Mouse (Mus musculus): ENCODE results near the gene Elovl2. TPM values are rescaled to one million over a fixed set of nuclear protein-coding genes. Genes with fewer than 3 reads are reported as not detected.
A peak's percentile ranks its signal among the peaks of the same experiment; 100 is the strongest.

The Elovl2 gene
- polyA plus RNA-seq, 1 experiment from 2014 or later, result 6.9 TPM

GRCm38 (mm10) chr13:41228060-41228459 is 7.9 kb upstream of the Elovl2 start:
- Histone ChIP-seq H3K27ac (ENCODE audit: low read length) (no peak overlapping the region), H3K9ac (replicated peaks; ENCODE audit: low read depth, low read length) (no peak overlapping the region), H3K4me1 (ENCODE audit: control insufficient read depth, insufficient read depth, low read length) (no peaks in the 10 kb centered on the region), H3K36me3 (ENCODE audit: control insufficient read depth, insufficient read depth, low read length) (no peaks in the 10 kb centered on the region), H3K4me2 (replicated peaks; ENCODE audit: low read depth, low read length) (no peak overlapping the region), H3K4me3 (ENCODE audit: low read depth, low read length) (no peak overlapping the region), H3K27me3 (ENCODE audit: control insufficient read depth, insufficient read depth, low read length) (no peaks in the 10 kb centered on the region), H3K9me3 (ENCODE audit: control insufficient read depth, low read depth, low read length) (no peaks in the 10 kb centered on the region)
- 81% methylated on average over 5 of the region's 5 CpGs for WGBS
- no peak for ATAC-seq (ENCODE audit: insufficient number of reproducible peaks, insufficient read depth, low FRiP score, low read depth)

DNA sequence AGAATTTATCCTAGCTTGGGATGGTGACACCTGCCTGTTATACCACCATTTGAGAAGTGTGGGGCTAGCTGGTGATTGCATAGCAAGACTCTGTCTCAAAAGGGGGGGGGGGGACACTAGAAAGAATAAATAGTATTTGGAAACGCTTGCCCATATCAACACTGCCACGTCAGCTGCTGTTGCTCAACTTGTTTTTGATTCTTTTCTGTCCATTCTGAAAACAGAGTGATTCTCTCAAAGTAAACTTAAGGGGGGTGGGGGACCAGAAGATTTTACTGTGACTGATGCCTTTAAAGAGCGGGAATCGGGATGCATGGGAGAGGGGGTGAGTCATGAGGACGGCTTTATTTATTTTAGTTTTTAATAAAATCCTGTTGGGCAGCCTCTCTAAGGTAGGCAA is 6.3 kb upstream of the Elovl2 start:
- Histone ChIP-seq H3K36me3 (ENCODE audit: control insufficient read depth, insufficient read depth, low read length) (no peaks in the 10 kb centered on the region), H3K4me1 (ENCODE audit: control insufficient read depth, insufficient read depth, low read length) (no peaks in the 10 kb centered on the region), H3K27me3 (ENCODE audit: control insufficient read depth, insufficient read depth, low read length) (no peaks in the 10 kb centered on the region), H3K27ac (ENCODE audit: low read length) (no peak overlapping the region), H3K4me2 (replicated peaks; ENCODE audit: low read depth, low read length) (no peak overlapping the region), H3K9me3 (ENCODE audit: control insufficient read depth, low read depth, low read length) (no peaks in the 10 kb centered on the region), H3K9ac (replicated peaks; ENCODE audit: low read depth, low read length) (no peak overlapping the region), H3K4me3 (ENCODE audit: low read depth, low read length) (no peak overlapping the region)
- no peak for ATAC-seq (ENCODE audit: insufficient number of reproducible peaks, insufficient read depth, low FRiP score, low read depth)
- 49% methylated on average over 5 of the region's 5 CpGs for WGBS

- 1% methylated on average over 36 of the region's 39 CpGs for WGBS
- Histone ChIP-seq H3K4me1 (ENCODE audit: control insufficient read depth, insufficient read depth, low read length) (no peaks in the 10 kb centered on the region), H3K4me2 (replicated peaks; ENCODE audit: low read depth, low read length) (peak overlapping the region; percentile 57), H3K4me3 (ENCODE audit: low read depth, low read length) (peak overlapping the region; percentile 57), H3K9me3 (ENCODE audit: control insufficient read depth, low read depth, low read length) (peaks cover 4% of the 10 kb centered on the region; the same call in 1 of the 2 replicates), H3K36me3 (ENCODE audit: control insufficient read depth, insufficient read depth, low read length) (no peaks in the 10 kb centered on the region), H3K9ac (replicated peaks; ENCODE audit: low read depth, low read length) (peak overlapping the region; percentile 46), H3K27ac (ENCODE audit: low read length) (no peak overlapping the region), H3K27me3 (ENCODE audit: control insufficient read depth, insufficient read depth, low read length) (no peaks in the 10 kb centered on the region)
- ATAC-seq (ENCODE audit: insufficient number of reproducible peaks, insufficient read depth, low FRiP score, low read depth), result no peak; the same call in 1 of the 2 replicates
These were observed 410 bp downstream of the Elovl2 start for GRCm38 (mm10) chr13:41219687-41220303.

DNA sequence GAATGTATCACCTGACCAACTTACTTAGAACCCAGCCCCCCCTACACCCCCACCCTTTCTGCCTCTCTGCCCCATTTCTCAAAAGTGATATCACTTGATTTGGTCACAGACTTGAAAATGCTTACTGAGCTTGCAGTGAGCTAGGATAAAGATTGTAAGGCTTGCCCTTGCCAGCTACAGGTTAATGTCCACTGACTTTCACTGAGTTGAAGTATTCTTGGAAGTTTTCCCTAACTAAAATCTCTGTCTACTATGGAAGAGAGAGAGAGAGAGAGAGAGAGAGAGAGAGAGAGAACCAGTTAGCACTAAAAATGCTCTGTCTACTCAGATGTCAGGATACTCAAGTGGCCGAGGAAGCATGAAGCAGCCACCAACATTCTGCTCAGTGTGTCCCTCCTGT is 1.1 kb downstream of the Elovl2 start:
- Histone ChIP-seq H3K4me2 (replicated peaks; ENCODE audit: low read depth, low read length) (no peak overlapping the region), H3K27ac (ENCODE audit: low read length) (no peak overlapping the region)
- WGBS, result 29% methylated on average over 1 of the region's 1 CpGs

DNA sequence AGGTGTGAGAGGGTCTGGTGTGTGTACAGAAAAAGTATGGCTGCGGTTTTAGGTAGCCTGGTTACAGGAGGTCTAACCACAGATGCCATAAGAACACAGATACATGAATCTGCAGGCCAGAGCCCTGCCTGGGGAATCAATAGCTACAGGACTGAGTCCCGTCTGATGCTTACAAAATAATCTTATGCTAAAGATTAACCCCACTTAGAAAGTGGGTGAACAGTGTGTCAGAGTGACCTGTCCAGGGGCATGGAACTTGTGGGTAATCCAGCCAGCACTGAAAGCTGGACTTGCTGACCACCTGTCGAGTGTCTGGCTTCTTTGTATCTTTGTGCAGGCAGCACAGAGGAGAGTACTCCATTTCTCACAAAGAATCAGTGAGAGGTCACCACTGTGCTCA is 4.0 kb downstream of the Elovl2 start:
- no peaks in the 10 kb centered on the region for H3K36me3 ChIP-seq (ENCODE audit: control insufficient read depth, insufficient read depth, low read length)
- no peak overlapping the region for H3K9ac ChIP-seq (replicated peaks; ENCODE audit: low read depth, low read length)

More for the DNA sequence above, 1.1 kb downstream of the Elovl2 start:
- Histone ChIP-seq H3K4me1 (ENCODE audit: control insufficient read depth, insufficient read depth, low read length) (no peaks in the 10 kb centered on the region), H3K27me3 (ENCODE audit: control insufficient read depth, insufficient read depth, low read length) (no peaks in the 10 kb centered on the region), H3K9me3 (ENCODE audit: control insufficient read depth, low read depth, low read length) (peaks cover 4% of the 10 kb centered on the region; the same call in 1 of the 2 replicates), H3K4me3 (ENCODE audit: low read depth, low read length) (no peak overlapping the region), H3K36me3 (ENCODE audit: control insufficient read depth, insufficient read depth, low read length) (no peaks in the 10 kb centered on the region), H3K9ac (replicated peaks; ENCODE audit: low read depth, low read length) (no peak overlapping the region)
- ATAC-seq (ENCODE audit: insufficient number of reproducible peaks, insufficient read depth, low FRiP score, low read depth), result no peak

DNA sequence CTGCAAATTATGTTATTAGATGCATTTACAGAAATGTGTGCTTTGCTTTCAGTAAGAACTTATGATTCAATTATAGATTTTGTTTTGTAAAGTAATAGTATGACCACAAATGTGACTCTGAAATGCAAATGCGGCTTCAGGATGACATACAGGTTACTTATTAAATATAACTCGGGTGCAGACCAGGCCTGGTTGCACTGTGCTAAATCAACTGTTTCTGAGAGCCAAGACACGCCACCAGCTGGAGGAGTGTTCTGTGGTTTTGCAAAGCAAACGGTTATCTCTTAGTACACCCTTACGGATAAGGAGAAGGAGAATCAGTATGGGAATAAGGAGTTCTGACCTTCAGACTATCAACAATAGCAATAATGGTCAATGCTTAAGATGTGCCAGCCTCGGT is 4.5 kb downstream of the Elovl2 start:
- H3K4me3 ChIP-seq (ENCODE audit: low read depth, low read length), result no peak overlapping the region
- 80% methylated on average over 6 of the region's 6 CpGs for WGBS
- no peak for ATAC-seq (ENCODE audit: insufficient number of reproducible peaks, insufficient read depth, low FRiP score, low read depth)
- H3K9me3 ChIP-seq (ENCODE audit: control insufficient read depth, low read depth, low read length), result peaks cover 3% of the 10 kb centered on the region; the same call in 1 of the 2 replicates
- no peak overlapping the region for H3K9ac ChIP-seq (replicated peaks; ENCODE audit: low read depth, low read length)
- no peak overlapping the region for H3K27ac ChIP-seq (ENCODE audit: low read length)
- no peaks in the 10 kb centered on the region for H3K36me3 ChIP-seq (ENCODE audit: control insufficient read depth, insufficient read depth, low read length)
- no peaks in the 10 kb centered on the region for H3K4me1 ChIP-seq (ENCODE audit: control insufficient read depth, insufficient read depth, low read length)
- no peaks in the 10 kb centered on the region for H3K27me3 ChIP-seq (ENCODE audit: control insufficient read depth, insufficient read depth, low read length)
- H3K4me2 ChIP-seq (replicated peaks; ENCODE audit: low read depth, low read length), result no peak overlapping the region

More for the DNA sequence above, 4.0 kb downstream of the Elovl2 start:
- Histone ChIP-seq H3K4me1 (ENCODE audit: control insufficient read depth, insufficient read depth, low read length) (no peaks in the 10 kb centered on the region), H3K4me3 (ENCODE audit: low read depth, low read length) (no peak overlapping the region), H3K27ac (ENCODE audit: low read length) (no peak overlapping the region), H3K9me3 (ENCODE audit: control insufficient read depth, low read depth, low read length) (peaks cover 4% of the 10 kb centered on the region; the same call in 1 of the 2 replicates), H3K4me2 (replicated peaks; ENCODE audit: low read depth, low read length) (no peak overlapping the region), H3K27me3 (ENCODE audit: control insufficient read depth, insufficient read depth, low read length) (no peaks in the 10 kb centered on the region)
- 67% methylated on average over 3 of the region's 3 CpGs for WGBS
- no peak for ATAC-seq (ENCODE audit: insufficient number of reproducible peaks, insufficient read depth, low FRiP score, low read depth)

GRCm38 (mm10) chr13:41212558-41213322 is 7.5 kb downstream of the Elovl2 start:
- Histone ChIP-seq H3K27ac (ENCODE audit: low read length) (no peak overlapping the region), H3K36me3 (ENCODE audit: control insufficient read depth, insufficient read depth, low read length) (no peaks in the 10 kb centered on the region), H3K4me2 (replicated peaks; ENCODE audit: low read depth, low read length) (no peak overlapping the region), H3K9me3 (ENCODE audit: control insufficient read depth, low read depth, low read length) (no peaks in the 10 kb centered on the region), H3K4me3 (ENCODE audit: low read depth, low read length) (no peak overlapping the region), H3K9ac (replicated peaks; ENCODE audit: low read depth, low read length) (no peak overlapping the region), H3K27me3 (ENCODE audit: control insufficient read depth, insufficient read depth, low read length) (no peaks in the 10 kb centered on the region), H3K4me1 (ENCODE audit: control insufficient read depth, insufficient read depth, low read length) (no peaks in the 10 kb centered on the region)
- no peak for ATAC-seq (ENCODE audit: insufficient number of reproducible peaks, insufficient read depth, low FRiP score, low read depth)
- 42% methylated on average over 6 of the region's 6 CpGs for WGBS

DNA sequence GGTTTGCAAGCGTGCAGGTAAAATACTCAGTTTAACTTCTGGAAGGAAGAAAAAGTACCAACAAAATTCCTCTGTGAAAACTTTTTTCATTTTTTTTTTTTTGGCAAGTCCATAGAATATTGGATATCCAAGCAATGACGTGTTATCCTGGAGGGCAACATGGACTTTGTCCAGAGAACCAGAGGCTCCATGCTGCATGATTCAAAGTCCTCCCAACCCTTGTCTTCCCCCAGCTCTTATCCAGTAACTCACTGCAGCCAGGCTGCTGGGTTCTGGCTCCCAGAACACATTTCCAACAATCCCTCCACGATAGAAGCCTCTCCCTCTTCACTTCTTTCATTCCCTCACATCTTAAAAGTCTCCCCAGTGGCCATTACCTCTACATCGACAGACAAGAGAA is 8.9 kb downstream of the Elovl2 start:
- WGBS, result 80% methylated on average over 4 of the region's 4 CpGs
- Histone ChIP-seq H3K9me3 (ENCODE audit: control insufficient read depth, low read depth, low read length) (no peaks in the 10 kb centered on the region), H3K9ac (replicated peaks; ENCODE audit: low read depth, low read length) (no peak overlapping the region), H3K4me1 (ENCODE audit: control insufficient read depth, insufficient read depth, low read length) (no peaks in the 10 kb centered on the region), H3K27ac (ENCODE audit: low read length) (no peak overlapping the region), H3K27me3 (ENCODE audit: control insufficient read depth, insufficient read depth, low read length) (no peaks in the 10 kb centered on the region), H3K36me3 (ENCODE audit: control insufficient read depth, insufficient read depth, low read length) (no peaks in the 10 kb centered on the region), H3K4me2 (replicated peaks; ENCODE audit: low read depth, low read length) (no peak overlapping the region), H3K4me3 (ENCODE audit: low read depth, low read length) (no peak overlapping the region)
- no peak for ATAC-seq (ENCODE audit: insufficient number of reproducible peaks, insufficient read depth, low FRiP score, low read depth)

All from stomach, embryonic 14.5 days (tissue).